Mouse (Mus musculus) erythroblast, embryonic 14.5 days (primary cell): ENCODE data around the gene Ocm. TPM values are rescaled to one million over a fixed set of nuclear protein-coding genes. Genes with fewer than 3 reads are reported as not detected.
"Not testable (repeated sequence)": the region's sequence is repeated elsewhere in the genome, so short reads cannot be mapped to it uniquely, and the experiment has no call there.

Experiments
- H3K27me3 ChIP-seq: 2 replicates; pipeline ENCODE4 v1.6.1; 2012; ENCODE audit warnings: inconsistent platforms; ENCODE audit not compliant: control insufficient read depth
- H3K36me3 ChIP-seq: 2 replicates; pipeline ENCODE4 v1.6.1; 2012; ENCODE audit warnings: mild to moderate bottlenecking, inconsistent platforms; ENCODE audit not compliant: control insufficient read depth
- H3K4me1 ChIP-seq: 2 replicates; pipeline ENCODE4 v1.6.1; 2012; ENCODE audit warnings: inconsistent platforms; ENCODE audit not compliant: control insufficient read depth
- H3K4me3 ChIP-seq: replicated peaks from 2 replicates; pipeline ENCODE3; 2012; ENCODE audit warnings: moderate library complexity, mild to moderate bottlenecking, inconsistent platforms
- H3K9me3 ChIP-seq: 2 replicates; pipeline ENCODE4 v1.6.1; 2012; ENCODE audit warnings: low read length, inconsistent platforms, mixed read lengths; ENCODE audit not compliant: control insufficient read depth
- GATA1 ChIP-seq: IDR thresholded peaks from 2 replicates; pipeline ENCODE4 v1.6.1; 2012; ENCODE audit warnings: low read length, inconsistent platforms, mixed read lengths
- TAL1 ChIP-seq: IDR thresholded peaks from 3 replicates; pipeline ENCODE4 v1.6.1; 2012; ENCODE audit warnings: low read length, inconsistent platforms, mixed read lengths
- polyA plus RNA-seq: library from polyadenylated mRNA; stranded (reverse); fragments of >175 nt; gene quantifications from 2 replicates; pipeline ENCODE4 v1.2.3, GENCODE M21; 2012

Gene Ocm
- polyA plus RNA-seq, 1 experiment = not detected

GRCm38 (mm10) chr5:144014551-144015311 lies 11.7 kb downstream of the Ocm start, which contains the start of gene Ccz1:
TSS of gene Ccz1 (minus strand) at chr5:144014877.
- no peaks in the 10 kb centered on the region for H3K27me3 ChIP-seq
- peak within 1 kb of the TSS; percentile 77 for H3K4me3 ChIP-seq

GRCm38 (mm10) chr5:144013366-144014134 lies 12.9 kb downstream of the Ocm start:
- peaks cover 42% of the 10 kb centered on the region for H3K36me3 ChIP-seq
- not testable (repeated sequence) for H3K27me3 ChIP-seq, H3K9me3 ChIP-seq
- H3K4me3 ChIP-seq = peak overlapping the region; percentile 77
- H3K4me1 ChIP-seq = peaks cover 27% of the 10 kb centered on the region

More at GRCm38 (mm10) chr5:144014551-144015311, 11.7 kb downstream of the Ocm start, which contains the start of gene Ccz1:
- Histone ChIP-seq H3K4me1 (peaks cover 27% of the 10 kb centered on the region), H3K36me3 (peaks cover 31% of the 10 kb centered on the region), H3K9me3 (no peaks in the 10 kb centered on the region)
- TF ChIP-seq TAL1 (no peak), GATA1 (no peak)

DNA sequence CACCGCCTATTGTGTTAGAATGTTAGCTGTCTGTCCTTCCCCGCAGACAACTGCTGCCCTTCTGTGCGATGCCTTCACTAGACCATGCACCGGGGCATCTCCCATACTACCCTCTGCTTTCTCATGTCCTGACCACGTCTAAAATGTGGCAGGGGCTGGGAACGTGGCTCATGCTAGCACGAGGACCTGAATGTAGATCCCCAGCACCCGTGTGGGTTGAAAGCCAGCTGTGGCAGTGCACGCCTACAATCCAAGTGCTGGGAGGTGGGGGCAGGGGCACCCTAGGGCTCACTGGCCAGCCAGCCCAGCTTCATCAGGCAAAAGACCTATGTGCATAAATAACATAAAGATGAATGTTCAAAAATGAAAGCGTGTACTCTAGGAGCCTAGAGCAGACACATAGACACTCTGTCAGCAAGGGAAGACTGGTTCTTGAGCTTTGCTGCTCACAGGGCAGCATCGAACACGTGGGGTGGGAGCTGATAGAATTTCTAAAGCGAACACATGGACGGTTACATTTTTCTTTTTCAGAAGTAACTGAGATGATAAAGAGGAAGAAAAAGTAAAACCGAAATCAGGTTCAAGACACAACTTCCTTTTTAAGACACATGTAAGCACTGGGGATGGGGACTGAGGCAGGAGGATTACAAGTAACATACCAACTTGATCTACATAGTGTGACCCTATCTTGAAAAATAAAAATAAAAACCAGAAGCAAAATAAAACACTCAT lies 23.8 kb downstream of the Ocm start:
- H3K9me3 ChIP-seq = peaks cover 2% of the 10 kb centered on the region; the same call in 1 of the 2 replicates
- H3K36me3 ChIP-seq = peaks cover 90% of the 10 kb centered on the region
- H3K4me3 ChIP-seq = no peak overlapping the region
- TF ChIP-seq GATA1 = no peak
- TF ChIP-seq TAL1 = no peak
- no peaks in the 10 kb centered on the region for H3K27me3 ChIP-seq
- no peaks in the 10 kb centered on the region; the same call in 1 of the 2 replicates for H3K4me1 ChIP-seq

GRCm38 (mm10) chr5:143999409-143999808 lies 27.1 kb downstream of the Ocm start:
- TF ChIP-seq TAL1 (no peak), GATA1 (no peak)
- Histone ChIP-seq H3K4me1 (no peaks in the 10 kb centered on the region; the same call in 1 of the 2 replicates), H3K4me3 (no peak overlapping the region), H3K36me3 (peaks cover 97% of the 10 kb centered on the region), H3K9me3 (peaks cover 2% of the 10 kb centered on the region; the same call in 1 of the 2 replicates), H3K27me3 (no peaks in the 10 kb centered on the region)

GRCm38 (mm10) chr5:143994632-143995365 lies 31.7 kb downstream of the Ocm start:
- H3K36me3 ChIP-seq = peaks cover 99% of the 10 kb centered on the region
- TF ChIP-seq GATA1 (no peak), TAL1 (no peak)
- H3K4me1 ChIP-seq = no peaks in the 10 kb centered on the region; the same call in 1 of the 2 replicates
- H3K9me3 ChIP-seq = peaks cover 2% of the 10 kb centered on the region; the same call in 1 of the 2 replicates
- no peak overlapping the region for H3K4me3 ChIP-seq
- H3K27me3 ChIP-seq = no peaks in the 10 kb centered on the region

DNA sequence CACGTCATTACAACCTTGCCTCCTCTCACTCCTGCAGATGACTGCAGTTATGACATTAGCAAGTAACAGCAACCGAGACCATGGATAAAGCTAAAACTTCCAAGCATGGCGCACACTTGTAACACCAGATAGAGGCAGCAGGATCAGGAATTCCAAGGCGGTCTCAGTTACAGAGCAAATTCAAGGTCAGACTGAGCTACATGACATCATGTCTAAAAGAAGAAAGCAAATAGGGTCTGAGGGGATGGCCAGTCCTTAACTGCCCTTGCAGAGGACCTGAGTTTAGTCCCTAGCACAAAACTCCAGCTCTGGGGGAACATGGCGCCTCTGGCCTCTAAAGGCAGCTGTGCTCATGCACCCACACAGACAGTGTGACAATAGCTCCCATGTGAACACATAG lies 32.6 kb downstream of the Ocm start:
- Histone ChIP-seq H3K9me3 (no peaks in the 10 kb centered on the region), H3K4me1 (no peaks in the 10 kb centered on the region; the same call in 1 of the 2 replicates), H3K36me3 (peaks cover 99% of the 10 kb centered on the region), H3K27me3 (no peaks in the 10 kb centered on the region), H3K4me3 (no peak overlapping the region)
- TF ChIP-seq GATA1 = no peak
- no peak for TF ChIP-seq TAL1

GRCm38 (mm10) chr5:143993260-143993659 lies 33.2 kb downstream of the Ocm start:
- Histone ChIP-seq H3K4me1 (no peaks in the 10 kb centered on the region; the same call in 1 of the 2 replicates), H3K36me3 (peaks cover 99% of the 10 kb centered on the region), H3K4me3 (no peak overlapping the region), H3K27me3 (no peaks in the 10 kb centered on the region), H3K9me3 (no peaks in the 10 kb centered on the region)
- TF ChIP-seq GATA1 = no peak
- no peak for TF ChIP-seq TAL1

DNA sequence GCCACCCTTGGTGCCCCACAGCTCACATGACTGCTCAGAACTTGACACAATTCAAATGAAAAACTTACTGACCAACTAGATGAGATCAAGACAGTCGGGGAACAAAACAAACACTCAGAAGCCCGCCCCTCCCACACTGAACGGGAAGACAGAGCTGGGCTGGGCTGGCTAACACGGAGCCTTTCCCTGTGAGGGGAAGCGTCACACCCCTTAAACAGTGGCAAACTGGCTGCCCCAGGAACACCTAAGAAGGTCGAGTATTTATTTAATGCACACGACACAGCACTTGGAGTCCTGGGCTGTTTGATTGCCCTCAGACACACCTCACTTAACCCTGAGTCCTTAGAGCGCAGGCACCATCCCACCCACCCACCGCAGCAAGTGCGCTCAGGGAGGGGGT lies 33.8 kb downstream of the Ocm start:
- H3K27me3 ChIP-seq = no peaks in the 10 kb centered on the region
- peaks cover 99% of the 10 kb centered on the region for H3K36me3 ChIP-seq
- TF ChIP-seq GATA1 (no peak), TAL1 (no peak)
- no peak overlapping the region for H3K4me3 ChIP-seq
- no peaks in the 10 kb centered on the region; the same call in 1 of the 2 replicates for H3K4me1 ChIP-seq
- no peaks in the 10 kb centered on the region for H3K9me3 ChIP-seq
